Mouse (Mus musculus): ENCODE results near the gene Gm28230. TPM values are rescaled to one million over a fixed set of nuclear protein-coding genes. Genes with fewer than 3 reads are reported as not detected.
A peak's percentile ranks its signal among the peaks of the same experiment; 100 is the strongest.

The Gm28230 gene
- polyA plus RNA-seq, 1 experiment from 2014 or later = not detected

DNA sequence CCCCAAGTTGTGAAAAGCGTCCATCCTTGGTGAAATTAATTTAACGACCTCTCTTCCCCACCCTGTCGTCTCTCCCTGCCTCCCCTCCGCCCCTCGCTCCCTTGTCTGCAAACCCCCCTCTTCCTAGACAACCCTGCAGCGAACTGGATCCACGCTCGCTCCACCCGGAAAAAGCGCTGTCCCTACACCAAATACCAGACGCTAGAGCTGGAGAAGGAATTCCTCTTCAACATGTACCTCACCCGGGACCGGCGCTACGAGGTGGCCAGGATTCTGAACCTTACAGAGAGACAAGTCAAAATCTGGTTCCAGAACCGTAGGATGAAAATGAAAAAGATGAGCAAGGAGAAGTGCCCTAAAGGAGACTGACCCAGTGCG lies 27.5 kb upstream of the Gm28230 start:
- no peak for ATAC-seq
- peaks cover 98% of the 10 kb centered on the region for H3K27me3 ChIP-seq (ENCODE audit: insufficient read depth, low read length)
- TF ChIP-seq EP300 (IDR thresholded peaks at IDR 0.05; ENCODE audit: low read depth) = no peak
- TF ChIP-seq CTCF (IDR thresholded peaks at IDR 0.05; ENCODE audit: low read depth) = no peak
- 4% methylated on average over 17 of the region's 17 CpGs for WGBS (ENCODE audit: insufficient replicate concordance)
- H3K36me3 ChIP-seq (replicated peaks; ENCODE audit: insufficient read depth, low read length) = no peaks in the 10 kb centered on the region
- H3K4me3 ChIP-seq (ENCODE audit: low read depth, low read length) = no peak overlapping the region
- H3K4me1 ChIP-seq (ENCODE audit: insufficient read depth) = peaks cover 11% of the 10 kb centered on the region
- no peaks in the 10 kb centered on the region for H3K9me3 ChIP-seq (ENCODE audit: low read length)
- no peak overlapping the region for H3K4me2 ChIP-seq (ENCODE audit: low read depth, low read length)
- no peak overlapping the region for H3K27ac ChIP-seq (ENCODE audit: low read depth)
- DNase-seq = no peak
- H3K9ac ChIP-seq (replicated peaks) = no peak overlapping the region

GRCm38 (mm10) chr2:74699664-74700545 lies 26.6 kb upstream of the Gm28230 start:
- DNase-seq = no peak
- Histone ChIP-seq H3K27me3 (ENCODE audit: insufficient read depth, low read length) (peaks cover 98% of the 10 kb centered on the region), H3K4me3 (ENCODE audit: low read depth, low read length) (no peak overlapping the region), H3K36me3 (replicated peaks; ENCODE audit: insufficient read depth, low read length) (no peaks in the 10 kb centered on the region), H3K9ac (replicated peaks) (no peak overlapping the region), H3K27ac (ENCODE audit: low read depth) (no peak overlapping the region), H3K4me1 (ENCODE audit: insufficient read depth) (peaks cover 13% of the 10 kb centered on the region), H3K9me3 (ENCODE audit: low read length) (no peaks in the 10 kb centered on the region), H3K4me2 (ENCODE audit: low read depth, low read length) (no peak overlapping the region)
- WGBS (ENCODE audit: insufficient replicate concordance) = 12% methylated on average over 23 of the region's 23 CpGs
- TF ChIP-seq CTCF (IDR thresholded peaks at IDR 0.05; ENCODE audit: low read depth) (no peak), EP300 (IDR thresholded peaks at IDR 0.05; ENCODE audit: low read depth) (no peak)
- ATAC-seq = no peak

- no peak for ATAC-seq
- WGBS (ENCODE audit: insufficient replicate concordance) = 12% methylated on average over 22 of the region's 22 CpGs
- Histone ChIP-seq H3K36me3 (replicated peaks; ENCODE audit: insufficient read depth, low read length) (no peaks in the 10 kb centered on the region), H3K4me2 (ENCODE audit: low read depth, low read length) (no peak overlapping the region), H3K27me3 (ENCODE audit: insufficient read depth, low read length) (peaks cover 94% of the 10 kb centered on the region), H3K27ac (ENCODE audit: low read depth) (no peak overlapping the region), H3K9me3 (ENCODE audit: low read length) (no peaks in the 10 kb centered on the region), H3K4me3 (ENCODE audit: low read depth, low read length) (no peak overlapping the region), H3K9ac (replicated peaks) (no peak overlapping the region), H3K4me1 (ENCODE audit: insufficient read depth) (peaks cover 16% of the 10 kb centered on the region)
- TF ChIP-seq CTCF (IDR thresholded peaks at IDR 0.05; ENCODE audit: low read depth) = no peak
- no peak for TF ChIP-seq EP300 (IDR thresholded peaks at IDR 0.05; ENCODE audit: low read depth)
- DNase-seq = no peak
Observed at GRCm38 (mm10) chr2:74700546-74701112, 25.9 kb upstream of the Gm28230 start.

- H3K4me2 ChIP-seq (ENCODE audit: low read depth, low read length) = no peak overlapping the region
- no peak overlapping the region for H3K9ac ChIP-seq (replicated peaks)
- peaks cover 17% of the 10 kb centered on the region for H3K4me1 ChIP-seq (ENCODE audit: insufficient read depth)
- H3K27me3 ChIP-seq (ENCODE audit: insufficient read depth, low read length) = peaks cover 94% of the 10 kb centered on the region
- no peaks in the 10 kb centered on the region for H3K9me3 ChIP-seq (ENCODE audit: low read length)
- DNase-seq (peak; percentile 75), ATAC-seq (no peak)
- peak; percentile 87 for TF ChIP-seq CTCF (IDR thresholded peaks at IDR 0.05; ENCODE audit: low read depth)
- no peak for TF ChIP-seq EP300 (IDR thresholded peaks at IDR 0.05; ENCODE audit: low read depth)
- no peak overlapping the region for H3K27ac ChIP-seq (ENCODE audit: low read depth)
- H3K36me3 ChIP-seq (replicated peaks; ENCODE audit: insufficient read depth, low read length) = no peaks in the 10 kb centered on the region
- H3K4me3 ChIP-seq (ENCODE audit: low read depth, low read length) = no peak overlapping the region
- WGBS (ENCODE audit: insufficient replicate concordance) = 14% methylated on average over 17 of the region's 17 CpGs
Observed at GRCm38 (mm10) chr2:74701949-74702819, 24.3 kb upstream of the Gm28230 start.

DNA sequence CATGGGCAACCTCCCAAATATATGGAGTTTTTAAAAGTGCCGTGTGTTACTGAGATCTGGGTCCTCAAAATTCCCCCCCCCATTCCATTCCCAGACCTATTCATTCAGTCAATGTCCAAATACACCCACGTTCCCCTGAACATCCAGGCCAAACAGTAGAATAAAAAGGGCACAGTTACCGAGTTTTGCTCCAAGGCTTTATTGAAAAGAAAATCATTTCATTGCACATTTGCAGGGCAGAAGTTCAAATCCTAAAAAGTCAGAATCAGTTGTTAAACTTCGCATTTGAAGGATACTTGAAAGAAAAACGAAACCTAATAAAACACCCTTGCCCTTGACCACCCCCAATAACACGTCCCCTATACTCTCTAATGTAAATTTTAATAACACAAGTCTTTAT lies 23.7 kb upstream of the Gm28230 start:
- Histone ChIP-seq H3K27me3 (ENCODE audit: insufficient read depth, low read length) (peaks cover 94% of the 10 kb centered on the region), H3K4me1 (ENCODE audit: insufficient read depth) (peaks cover 14% of the 10 kb centered on the region), H3K27ac (ENCODE audit: low read depth) (no peak overlapping the region), H3K9ac (replicated peaks) (no peak overlapping the region), H3K36me3 (replicated peaks; ENCODE audit: insufficient read depth, low read length) (no peaks in the 10 kb centered on the region), H3K4me2 (ENCODE audit: low read depth, low read length) (no peak overlapping the region), H3K4me3 (ENCODE audit: low read depth, low read length) (no peak overlapping the region), H3K9me3 (ENCODE audit: low read length) (no peaks in the 10 kb centered on the region)
- no peak for TF ChIP-seq EP300 (IDR thresholded peaks at IDR 0.05; ENCODE audit: low read depth)
- no peak for TF ChIP-seq CTCF (IDR thresholded peaks at IDR 0.05; ENCODE audit: low read depth)
- 24% methylated on average over 6 of the region's 6 CpGs for WGBS (ENCODE audit: insufficient replicate concordance)
- ATAC-seq (no peak), DNase-seq (no peak)

DNA sequence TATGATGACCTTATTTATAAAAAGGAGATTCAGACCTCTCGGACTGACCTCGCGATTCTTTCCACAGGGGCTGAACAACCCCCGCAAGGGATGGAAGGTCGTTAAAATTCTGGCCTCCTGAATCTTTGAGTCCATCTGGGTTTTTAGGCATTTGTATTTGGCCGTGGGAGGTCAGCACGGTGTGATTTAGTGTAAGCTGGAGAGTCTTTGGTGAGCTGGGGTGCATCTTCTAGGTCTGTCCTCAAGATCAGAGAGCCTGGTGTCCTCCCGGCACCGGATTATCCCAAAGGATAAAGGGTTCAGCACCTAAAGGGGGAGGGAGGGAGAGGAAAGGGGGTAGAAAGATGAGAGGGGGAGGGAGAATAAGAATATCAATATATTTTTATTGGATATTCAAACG lies 23.2 kb upstream of the Gm28230 start:
- no peaks in the 10 kb centered on the region for H3K9me3 ChIP-seq (ENCODE audit: low read length)
- H3K27me3 ChIP-seq (ENCODE audit: insufficient read depth, low read length) = peaks cover 94% of the 10 kb centered on the region
- TF ChIP-seq EP300 (IDR thresholded peaks at IDR 0.05; ENCODE audit: low read depth) = no peak
- TF ChIP-seq CTCF (IDR thresholded peaks at IDR 0.05; ENCODE audit: low read depth) = no peak
- H3K27ac ChIP-seq (ENCODE audit: low read depth) = no peak overlapping the region
- H3K9ac ChIP-seq (replicated peaks) = no peak overlapping the region
- no peak overlapping the region for H3K4me2 ChIP-seq (ENCODE audit: low read depth, low read length)
- H3K36me3 ChIP-seq (replicated peaks; ENCODE audit: insufficient read depth, low read length) = no peaks in the 10 kb centered on the region
- no peak for ATAC-seq
- no peak overlapping the region for H3K4me3 ChIP-seq (ENCODE audit: low read depth, low read length)
- DNase-seq = no peak
- H3K4me1 ChIP-seq (ENCODE audit: insufficient read depth) = peaks cover 9% of the 10 kb centered on the region; the same call in 1 of the 2 replicates
- 19% methylated on average over 10 of the region's 10 CpGs for WGBS (ENCODE audit: insufficient replicate concordance)
